Mouse (Mus musculus) CH12.LX (cell line): ENCODE measurements at regions not wholly inside any gene's neighbourhood (a gene's known extent, or its start where the extent isn't known, plus 50 kb on each side); places are given as distances from the start of the nearest gene placed in this dataset.

ENCODE experiments used
- CHD2 ChIP-seq: IDR thresholded peaks from 2 replicates; pipeline ENCODE4 v1.6.1; 2011; ENCODE audit warnings: low read length, improper control_type of control experiment
- CTCF ChIP-seq, 2 experiments: IDR thresholded peaks in 1 of 2; conservative IDR thresholded peaks in 1 of 2; 2 replicates each; pipeline ENCODE4 v1.5.1; 2011 to 2012; ENCODE audit warnings: low read depth in 2 of 2, low read length in 2 of 2, improper control_type of control experiment in 1 of 2, inconsistent platforms in 1 of 2, mild to moderate bottlenecking in 1 of 2, moderate library complexity in 1 of 2
- EP300 ChIP-seq: IDR thresholded peaks from 2 replicates; pipeline ENCODE4 v1.6.1; 2011; ENCODE audit warnings: low read length, improper control_type of control experiment
- ETS1 ChIP-seq: conservative IDR thresholded peaks from 2 replicates; pipeline ENCODE4 v1.6.1; 2012; ENCODE audit warnings: low read depth, mild to moderate bottlenecking, inconsistent platforms, low read length, improper control_type of control experiment, moderate library complexity
- KAT2A ChIP-seq: IDR thresholded peaks from 2 replicates; pipeline ENCODE4 v1.6.1; 2012; ENCODE audit warnings: low read length, improper control_type of control experiment, inconsistent platforms; ENCODE audit not compliant: insufficient replicate concordance
- MEF2A ChIP-seq: IDR thresholded peaks from 2 replicates; pipeline ENCODE4 v1.6.1; 2014; ENCODE audit warnings: low read depth, mild to moderate bottlenecking, inconsistent platforms, low read length, improper control_type of control experiment, borderline replicate concordance
- MXI1 ChIP-seq: IDR thresholded peaks from 2 replicates; pipeline ENCODE4 v1.6.1; 2011; ENCODE audit warnings: mild to moderate bottlenecking, low read depth, low read length, improper control_type of control experiment
- NRF1 ChIP-seq: IDR thresholded peaks from 2 replicates; pipeline ENCODE4 v1.6.1; 2014; ENCODE audit warnings: low read depth, mild to moderate bottlenecking, inconsistent platforms, low read length, improper control_type of control experiment, moderate library complexity
- POLR2A ChIP-seq: IDR thresholded peaks from 2 replicates; pipeline ENCODE4 v1.6.1; 2011; ENCODE audit warnings: low read depth, mild to moderate bottlenecking, improper control_type of control experiment, low read length
- TBP ChIP-seq: conservative IDR thresholded peaks from 2 replicates; pipeline ENCODE4 v1.6.1; 2011; ENCODE audit warnings: low read depth, low read length, improper control_type of control experiment
- USF1 ChIP-seq: IDR thresholded peaks from 2 replicates; pipeline ENCODE4 v1.6.1; 2014; ENCODE audit warnings: low read depth, mild to moderate bottlenecking, inconsistent platforms, low read length, improper control_type of control experiment

GRCm38 (mm10) chr3:64964667-64965415 is 120.3 kb upstream of the Vmn2r7 start:
- TF ChIP-seq CTCF (conservative IDR thresholded peaks at IDR 0.05 in 1 of 2, IDR thresholded peaks at IDR 0.05 in 1 of 2; ENCODE audit: low read depth in 2 of 2, low read length in 2 of 2) (no peak), EP300 (no peak), POLR2A (no peak), KAT2A (no peak), USF1 (no peak), CHD2 (no peak), ETS1 (no peak), MEF2A (no peak), TBP (no peak), NRF1 (no peak), MXI1 (no peak)
